Mouse (Mus musculus): ENCODE results near the gene AB124611. TPM values are rescaled to one million over a fixed set of nuclear protein-coding genes. Genes with fewer than 3 reads are reported as not detected.
"Not testable (repeated sequence)": the region's sequence is repeated elsewhere in the genome, so short reads cannot be mapped to it uniquely, and the experiment has no call there.

AB124611 gene
- total RNA-seq, 1 experiment from 2014 or later, result 267 TPM

DNA sequence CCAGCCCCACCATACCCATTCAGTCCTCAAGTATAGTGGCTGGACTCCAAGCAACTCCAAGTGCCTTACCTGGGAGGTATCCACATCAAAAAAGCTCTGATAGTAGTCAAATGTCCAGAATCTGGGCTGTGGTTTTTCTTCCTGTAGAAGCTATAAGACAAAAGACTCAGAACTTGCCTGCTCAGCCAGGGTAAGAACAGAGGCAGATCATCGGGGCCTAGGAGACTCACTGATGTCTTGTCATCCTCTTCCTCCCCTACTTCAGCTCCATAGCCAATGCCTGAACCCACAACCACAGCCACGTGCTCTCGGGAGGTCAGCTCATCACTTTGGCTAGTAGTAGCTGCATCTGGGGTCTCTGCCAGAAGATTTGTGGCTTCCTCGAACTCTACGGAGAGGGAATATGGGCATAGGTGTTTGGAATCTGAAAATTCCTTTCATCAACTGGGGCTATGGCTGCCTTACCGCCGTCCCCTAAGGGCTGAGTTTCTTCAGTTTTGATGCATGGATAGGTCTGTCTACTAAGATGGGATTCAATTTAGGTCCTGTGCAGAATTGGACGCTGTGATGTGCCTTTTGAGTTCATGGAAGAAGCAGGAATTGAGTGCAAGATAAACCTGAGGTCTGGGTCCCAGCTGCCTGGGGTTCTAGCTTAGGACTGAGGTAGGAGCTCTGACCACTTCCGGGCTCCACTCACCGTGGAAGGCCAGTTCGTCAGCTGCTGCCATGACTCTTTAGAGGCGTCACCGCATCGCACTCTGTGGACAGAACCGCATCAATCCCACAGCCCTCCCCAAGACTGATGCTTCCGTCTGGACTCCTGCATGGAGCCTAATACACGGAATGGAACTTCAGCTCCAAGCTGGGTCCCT, 66.1 kb downstream of the AB124611 start:
- peak; percentile 38; the same call in 1 of the 2 replicates for ATAC-seq (replicated peaks; ENCODE audit: insufficient number of reproducible peaks, low FRiP score, low TSS enrichment, poor library complexity, severe bottlenecking)

DNA sequence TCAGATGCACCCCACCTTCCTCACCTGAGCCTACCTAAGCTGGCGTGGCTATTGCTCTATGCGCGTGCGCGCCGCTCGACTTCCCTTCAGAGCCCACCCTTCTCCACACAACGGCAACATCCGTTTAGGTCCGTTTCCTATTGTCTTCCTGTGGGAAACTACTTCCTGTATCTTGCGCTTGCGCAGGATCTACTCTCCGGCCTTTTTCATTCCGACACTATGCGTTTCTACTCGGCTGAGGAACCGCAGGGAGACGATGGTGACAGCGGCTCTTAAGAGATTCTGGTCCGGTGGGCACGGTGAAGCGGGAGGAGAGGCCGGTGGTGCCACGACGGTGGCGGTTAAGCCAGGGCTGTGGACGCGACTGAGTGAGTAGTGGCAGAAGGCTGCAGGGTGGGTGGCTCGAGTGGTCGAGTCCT, 66.7 kb downstream of the AB124611 start, which contains the start of the genes Timm29 and Yipf2:
Gene Timm29 (plus strand): TSS at position 20 of the 419 bp plus-strand sequence.
Gene Yipf2 (minus strand): TSS at position 126 of the 419 bp plus-strand sequence.
- ATAC-seq (replicated peaks; ENCODE audit: insufficient number of reproducible peaks, low FRiP score, low TSS enrichment, poor library complexity, severe bottlenecking), result peak; percentile 86

DNA sequence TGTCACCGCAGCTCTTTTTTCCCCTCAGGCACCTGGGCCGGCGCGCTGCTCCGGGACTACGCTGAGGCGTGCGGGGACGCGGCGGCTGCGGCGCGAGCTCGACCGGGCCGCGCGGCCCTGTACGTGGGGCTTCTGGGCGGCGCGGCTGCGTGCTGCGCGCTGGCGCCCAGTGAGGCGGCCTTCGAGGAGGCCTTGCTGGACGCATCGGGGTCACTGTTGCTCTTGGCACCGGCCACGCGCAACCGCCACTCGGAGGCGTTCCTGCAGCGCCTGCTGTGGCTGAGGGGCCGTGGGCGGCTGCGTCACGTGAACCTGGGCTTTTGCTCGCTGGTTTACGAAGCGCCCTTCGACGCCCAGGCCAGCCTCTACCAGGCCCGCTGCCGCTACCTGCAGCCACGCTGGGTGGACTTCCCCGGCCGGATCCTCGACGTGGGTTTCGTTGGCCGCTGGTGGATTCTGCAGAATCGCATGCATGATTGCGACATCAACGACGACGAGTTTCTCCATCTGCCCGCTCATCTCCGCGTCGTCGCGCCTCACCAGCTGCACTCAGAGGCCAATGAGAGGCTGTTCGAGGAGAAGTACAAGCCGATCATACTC, 67.2 kb downstream of the AB124611 start:
- ATAC-seq (replicated peaks; ENCODE audit: insufficient number of reproducible peaks, low FRiP score, low TSS enrichment, poor library complexity, severe bottlenecking), result no peak

DNA sequence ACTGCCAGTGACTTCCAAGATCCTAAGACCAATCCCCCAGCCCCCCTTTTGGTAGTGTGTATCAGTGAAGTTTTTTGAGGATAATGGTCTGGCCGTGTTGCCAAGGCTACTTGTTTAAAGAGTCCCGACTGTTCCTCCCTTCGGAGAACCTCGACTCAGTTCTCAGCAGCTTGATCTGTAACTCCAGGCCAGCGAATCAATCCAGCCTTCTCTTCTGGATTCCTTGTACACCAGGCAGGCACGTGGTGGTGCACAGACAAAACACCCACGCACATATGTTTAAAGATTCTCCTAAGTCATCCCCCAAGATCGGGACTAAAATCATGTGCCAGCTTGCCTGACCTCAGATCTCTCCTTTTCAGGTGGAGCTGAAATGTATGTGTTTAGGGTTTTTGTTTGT, 68.4 kb downstream of the AB124611 start:
- not testable (repeated sequence) for ATAC-seq (replicated peaks; ENCODE audit: insufficient number of reproducible peaks, low FRiP score, low TSS enrichment, poor library complexity, severe bottlenecking)

DNA sequence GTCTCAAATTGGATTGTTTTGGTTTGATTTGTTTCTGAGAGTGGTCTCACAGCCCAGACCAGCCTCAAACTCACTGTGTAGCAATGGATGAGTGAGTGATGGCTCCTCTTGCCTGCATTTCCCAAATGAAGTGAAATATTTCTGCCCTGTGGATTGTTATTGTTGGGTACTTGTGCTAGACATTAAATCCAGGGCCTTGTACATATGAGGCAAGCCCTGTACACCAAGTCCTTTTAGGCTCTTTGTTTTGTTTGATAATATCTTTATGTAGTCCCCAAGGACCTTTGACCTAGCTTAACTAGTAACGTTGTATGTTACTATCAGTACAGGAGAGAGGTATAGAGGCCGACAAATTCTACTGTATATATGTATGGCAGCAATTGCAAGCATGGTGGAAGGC, 68.9 kb downstream of the AB124611 start:
- no peak for ATAC-seq (replicated peaks; ENCODE audit: insufficient number of reproducible peaks, low FRiP score, low TSS enrichment, poor library complexity, severe bottlenecking)

Other genes with a start within 250 kb of the AB124611 start
- gene Kri1, start 238.2 kb upstream of the AB124611 start, total RNA-seq (2017), result 91.2 to 154 TPM (median 120 TPM) in 3 replicates
- gene Cdkn2d, start 234.8 kb upstream of the AB124611 start, total RNA-seq (2017), result 58.8 to 83.6 TPM (median 66.5 TPM) in 3 replicates
- gene Ap1m2, start 213.8 kb upstream of the AB124611 start, total RNA-seq (2017), result 1.6 to 2.0 TPM (median 1.8 TPM) in 3 replicates
- 230 to 297 TPM (median 259 TPM) in 3 replicates for gene Slc44a2, start 205.5 kb upstream of the AB124611 start, total RNA-seq (2017)
- gene Ilf3, start 158.3 kb upstream of the AB124611 start, total RNA-seq (2017), result 47.3 to 58.8 TPM (median 54.8 TPM) in 3 replicates
- 7.2 to 12.8 TPM (median 7.3 TPM) in 3 replicates for gene Qtrt1, start 114.3 kb upstream of the AB124611 start, total RNA-seq (2017)
- 178 to 219 TPM (median 197 TPM) in 3 replicates for gene Dnm2, start 101.3 kb upstream of the AB124611 start, total RNA-seq (2017)
- 3.2 to 6.6 TPM (median 6.3 TPM) in 3 replicates for gene Tmed1, start 15.9 kb upstream of the AB124611 start, total RNA-seq (2017)
- gene Carm1, start 20.7 kb downstream of the AB124611 start, total RNA-seq (2017), result 13.5 to 23.0 TPM (median 17.2 TPM) in 3 replicates
- 21.2 to 32.4 TPM (median 25.6 TPM) in 3 replicates for gene Timm29, start 66.5 kb downstream of the AB124611 start, total RNA-seq (2017)
- 9.4 to 12.1 TPM (median 10.3 TPM) in 3 replicates for gene Yipf2, start 66.7 kb downstream of the AB124611 start, total RNA-seq (2017)
- 46.9 to 71.7 TPM (median 48.3 TPM) in 3 replicates for gene Smarca4, start 90.0 kb downstream of the AB124611 start, total RNA-seq (2017)
- 63.8 to 106 TPM (median 96.1 TPM) in 3 replicates for gene Ldlr, start 197.3 kb downstream of the AB124611 start, total RNA-seq (2017)
- 4.1 to 8.0 TPM (median 6.2 TPM) in 3 replicates for gene Spc24, start 234.1 kb downstream of the AB124611 start, total RNA-seq (2017)

Measured in monocyte, adult 5-6 weeks (primary cell).